Mouse (Mus musculus): ENCODE measurements around the gene Rnf115.

DNA sequence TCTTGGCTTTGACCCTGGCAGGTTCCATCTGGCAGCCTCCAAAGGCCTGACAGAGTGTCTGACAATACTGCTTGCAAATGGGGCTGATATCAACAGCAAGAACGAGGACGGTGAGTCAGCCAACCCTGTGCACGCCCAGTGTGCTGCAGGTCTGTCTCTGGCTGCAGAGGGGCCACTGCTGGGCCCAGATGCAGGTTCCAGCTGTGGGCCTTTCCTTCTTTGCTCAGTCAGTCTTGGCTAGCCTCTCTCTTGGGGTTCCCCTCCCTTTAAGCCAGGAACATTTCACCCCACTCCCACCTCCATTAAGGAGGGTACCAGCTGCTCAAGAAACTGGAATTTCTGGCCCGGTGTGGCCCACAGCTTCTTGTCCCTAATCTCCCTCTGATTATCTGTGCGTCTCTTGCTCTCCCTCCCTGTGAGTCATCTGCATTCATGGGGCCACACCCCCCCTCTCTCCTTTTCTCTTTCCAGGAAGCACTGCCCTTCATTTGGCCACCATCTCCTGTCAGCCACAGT is 48.2 kb upstream of the Rnf115 start:
- no peak for TF ChIP-seq CTCF (IDR thresholded peaks at IDR 0.05; ENCODE audit: low read depth)
- peak; percentile 95 for TF ChIP-seq EP300 (optimal IDR thresholded peaks at IDR 0.05)

Measured in stomach, postnatal 0 days (tissue).